Mouse (Mus musculus): ENCODE data around the gene Ctbp1. TPM values are rescaled to one million over a fixed set of nuclear protein-coding genes. Genes with fewer than 3 reads are reported as not detected.

Ctbp1 gene
- polyA plus RNA-seq, 1 experiment from 2014 or later: 91.1 TPM

- TF ChIP-seq CTCF (IDR thresholded peaks at IDR 0.05; ENCODE audit: low read depth) (no peak), EP300 (IDR thresholded peaks at IDR 0.05; ENCODE audit: low read depth) (no peak; the same call in 1 of the 2 replicates)
- H3K27me3 ChIP-seq (ENCODE audit: insufficient read depth, low read length): no peaks in the 10 kb centered on the region
- H3K9me3 ChIP-seq (ENCODE audit: low read length): no peaks in the 10 kb centered on the region
- peak overlapping the region; percentile 95 for H3K4me3 ChIP-seq (ENCODE audit: low read depth, low read length)
- H3K9ac ChIP-seq (replicated peaks): peak overlapping the region; percentile 94
- H3K27ac ChIP-seq (ENCODE audit: low read depth): peak overlapping the region; percentile 95
- peak; percentile 75 for ATAC-seq
- peaks cover 42% of the 10 kb centered on the region for H3K4me1 ChIP-seq (ENCODE audit: insufficient read depth)
- under 1% methylated on average over 75 of the region's 97 CpGs for WGBS (ENCODE audit: insufficient replicate concordance)
- peak overlapping the region; percentile 80 for H3K4me2 ChIP-seq (ENCODE audit: low read depth, low read length)
- DNase-seq: peak; percentile 95
- peaks cover 22% of the 10 kb centered on the region for H3K36me3 ChIP-seq (replicated peaks; ENCODE audit: insufficient read depth, low read length)
Measured at GRCm38 (mm10) chr5:33274085-33274952, 475 bp downstream of the Ctbp1 start.

- ATAC-seq (peak; percentile 64), DNase-seq (peak; percentile 65)
- H3K27me3 ChIP-seq (ENCODE audit: insufficient read depth, low read length): no peaks in the 10 kb centered on the region
- H3K9me3 ChIP-seq (ENCODE audit: low read length): no peaks in the 10 kb centered on the region
- peaks cover 42% of the 10 kb centered on the region for H3K4me1 ChIP-seq (ENCODE audit: insufficient read depth)
- peak overlapping the region; percentile 95 for H3K27ac ChIP-seq (ENCODE audit: low read depth)
- WGBS (ENCODE audit: insufficient replicate concordance): 0% methylated on average over 6 of the region's 6 CpGs
- TF ChIP-seq CTCF (IDR thresholded peaks at IDR 0.05; ENCODE audit: low read depth): no peak
- TF ChIP-seq EP300 (IDR thresholded peaks at IDR 0.05; ENCODE audit: low read depth): peak; percentile 70; the same call in 1 of the 2 replicates
- peaks cover 28% of the 10 kb centered on the region for H3K36me3 ChIP-seq (replicated peaks; ENCODE audit: insufficient read depth, low read length)
- peak overlapping the region; percentile 94 for H3K9ac ChIP-seq (replicated peaks)
- peak overlapping the region; percentile 95 for H3K4me3 ChIP-seq (ENCODE audit: low read depth, low read length)
- H3K4me2 ChIP-seq (ENCODE audit: low read depth, low read length): peak overlapping the region; percentile 80
Measured at GRCm38 (mm10) chr5:33273777-33274084, 1.1 kb downstream of the Ctbp1 start.

GRCm38 (mm10) chr5:33272845-33273776 is 1.7 kb downstream of the Ctbp1 start:
- no peak for DNase-seq
- peak overlapping the region; percentile 94 for H3K9ac ChIP-seq (replicated peaks)
- H3K36me3 ChIP-seq (replicated peaks; ENCODE audit: insufficient read depth, low read length): peaks cover 34% of the 10 kb centered on the region
- ATAC-seq: no peak
- TF ChIP-seq CTCF (IDR thresholded peaks at IDR 0.05; ENCODE audit: low read depth): no peak
- no peak for TF ChIP-seq EP300 (IDR thresholded peaks at IDR 0.05; ENCODE audit: low read depth)
- no peaks in the 10 kb centered on the region for H3K9me3 ChIP-seq (ENCODE audit: low read length)
- H3K4me1 ChIP-seq (ENCODE audit: insufficient read depth): peaks cover 42% of the 10 kb centered on the region
- H3K4me3 ChIP-seq (ENCODE audit: low read depth, low read length): peak overlapping the region; percentile 95
- H3K27me3 ChIP-seq (ENCODE audit: insufficient read depth, low read length): no peaks in the 10 kb centered on the region
- H3K27ac ChIP-seq (ENCODE audit: low read depth): peak overlapping the region; percentile 95
- WGBS (ENCODE audit: insufficient replicate concordance): 47% methylated on average over 7 of the region's 7 CpGs
- peak overlapping the region; percentile 80 for H3K4me2 ChIP-seq (ENCODE audit: low read depth, low read length)

- Histone ChIP-seq H3K27me3 (ENCODE audit: insufficient read depth, low read length) (no peaks in the 10 kb centered on the region), H3K9me3 (ENCODE audit: low read length) (no peaks in the 10 kb centered on the region), H3K36me3 (replicated peaks; ENCODE audit: insufficient read depth, low read length) (peaks cover 44% of the 10 kb centered on the region), H3K27ac (ENCODE audit: low read depth) (peak overlapping the region; percentile 95), H3K9ac (replicated peaks) (peak overlapping the region; percentile 94), H3K4me1 (ENCODE audit: insufficient read depth) (peaks cover 42% of the 10 kb centered on the region), H3K4me2 (ENCODE audit: low read depth, low read length) (peak overlapping the region; percentile 80), H3K4me3 (ENCODE audit: low read depth, low read length) (peak overlapping the region; percentile 95)
- WGBS (ENCODE audit: insufficient replicate concordance): 67% methylated on average over 7 of the region's 7 CpGs
- DNase-seq (no peak), ATAC-seq (no peak)
- TF ChIP-seq CTCF (IDR thresholded peaks at IDR 0.05; ENCODE audit: low read depth): no peak
- no peak for TF ChIP-seq EP300 (IDR thresholded peaks at IDR 0.05; ENCODE audit: low read depth)
Measured at GRCm38 (mm10) chr5:33272146-33272545, 2.6 kb downstream of the Ctbp1 start.

GRCm38 (mm10) chr5:33270568-33270967 is 4.2 kb downstream of the Ctbp1 start:
- no peak overlapping the region; the same call in 1 of the 2 replicates for H3K4me2 ChIP-seq (ENCODE audit: low read depth, low read length)
- DNase-seq: peak; percentile 92
- H3K27ac ChIP-seq (ENCODE audit: low read depth): no peak overlapping the region
- H3K27me3 ChIP-seq (ENCODE audit: insufficient read depth, low read length): no peaks in the 10 kb centered on the region
- no peak for TF ChIP-seq EP300 (IDR thresholded peaks at IDR 0.05; ENCODE audit: low read depth)
- TF ChIP-seq CTCF (IDR thresholded peaks at IDR 0.05; ENCODE audit: low read depth): peak; percentile 100
- H3K4me1 ChIP-seq (ENCODE audit: insufficient read depth): peaks cover 40% of the 10 kb centered on the region
- H3K9me3 ChIP-seq (ENCODE audit: low read length): no peaks in the 10 kb centered on the region
- 7% methylated on average over 5 of the region's 5 CpGs for WGBS (ENCODE audit: insufficient replicate concordance)
- ATAC-seq: no peak
- H3K9ac ChIP-seq (replicated peaks): no peak overlapping the region
- peaks cover 60% of the 10 kb centered on the region for H3K36me3 ChIP-seq (replicated peaks; ENCODE audit: insufficient read depth, low read length)
- no peak overlapping the region for H3K4me3 ChIP-seq (ENCODE audit: low read depth, low read length)

- H3K9me3 ChIP-seq (ENCODE audit: low read length): no peaks in the 10 kb centered on the region
- WGBS (ENCODE audit: insufficient replicate concordance): 80% methylated on average over 5 of the region's 5 CpGs
- H3K4me3 ChIP-seq (ENCODE audit: low read depth, low read length): no peak overlapping the region
- no peaks in the 10 kb centered on the region for H3K4me1 ChIP-seq (ENCODE audit: insufficient read depth)
- no peak overlapping the region for H3K4me2 ChIP-seq (ENCODE audit: low read depth, low read length)
- TF ChIP-seq EP300 (IDR thresholded peaks at IDR 0.05; ENCODE audit: low read depth) (no peak), CTCF (IDR thresholded peaks at IDR 0.05; ENCODE audit: low read depth) (no peak)
- H3K27me3 ChIP-seq (ENCODE audit: insufficient read depth, low read length): no peaks in the 10 kb centered on the region
- H3K9ac ChIP-seq (replicated peaks): no peak overlapping the region
- no peak overlapping the region for H3K27ac ChIP-seq (ENCODE audit: low read depth)
- DNase-seq (no peak), ATAC-seq (no peak)
- H3K36me3 ChIP-seq (replicated peaks; ENCODE audit: insufficient read depth, low read length): peaks cover 99% of the 10 kb centered on the region
Measured at GRCm38 (mm10) chr5:33254416-33254815, 20.4 kb downstream of the Ctbp1 start.
